Mouse (Mus musculus) G1E (cell line): ENCODE measurements around the gene Gm29094. TPM values are rescaled to one million over a fixed set of nuclear protein-coding genes. Genes with fewer than 3 reads are reported as not detected.
"Not testable (repeated sequence)": the region's sequence is repeated elsewhere in the genome, so short reads cannot be mapped to it uniquely, and the experiment has no call there.

ENCODE experiments used
- ATAC-seq: 2 replicates; pipeline ENCODE4 v1.8.0; 2016; ENCODE audit warnings: mild to moderate bottlenecking; ENCODE audit not compliant: insufficient number of reproducible peaks, poor library complexity, low FRiP score, severe bottlenecking; ENCODE audit errors: extremely low read depth
- DNase-seq: peaks from one replicate; pipeline ENCODE4 v3.0.0; 2012; ENCODE audit warnings: low spot score
- H3K27me3 ChIP-seq: 2 replicates; pipeline ENCODE4 v1.6.1; 2012; ENCODE audit warnings: mild to moderate bottlenecking, low read length, inconsistent platforms; ENCODE audit not compliant: insufficient read depth
- H3K36me3 ChIP-seq: replicated peaks from 2 replicates; pipeline ENCODE3; 2012; ENCODE audit warnings: mild to moderate bottlenecking, inconsistent platforms
- H3K4me1 ChIP-seq: 2 replicates; pipeline ENCODE4 v1.6.1; 2012; ENCODE audit warnings: low read depth, low read length, inconsistent platforms, mixed read lengths; ENCODE audit not compliant: insufficient read depth
- H3K4me3 ChIP-seq: 2 replicates; pipeline ENCODE4 v1.5.1; 2012; ENCODE audit warnings: low read depth, mild to moderate bottlenecking, inconsistent platforms, low read length, moderate library complexity, mixed read lengths
- H3K9me3 ChIP-seq: replicated peaks from 2 replicates; pipeline ENCODE4 v1.6.1; 2012; ENCODE audit warnings: inconsistent platforms
- CTCF ChIP-seq: IDR thresholded peaks from 2 replicates; pipeline ENCODE4 v1.5.1; 2012; ENCODE audit warnings: low read depth, low read length, inconsistent platforms, mixed read lengths
- GATA1 ChIP-seq: IDR thresholded peaks from 2 replicates; pipeline ENCODE4 v1.6.1; 2012; ENCODE audit warnings: borderline replicate concordance, low read length, inconsistent platforms, mixed read lengths
- GATA2 ChIP-seq: IDR thresholded peaks from 2 replicates; pipeline ENCODE4 v1.6.1; 2012; ENCODE audit warnings: low read depth, low read length, inconsistent platforms, borderline replicate concordance
- POLR2AphosphoS5 ChIP-seq: IDR thresholded peaks from 2 replicates; pipeline ENCODE4 v1.6.1; 2012; ENCODE audit warnings: low read depth, low read length, inconsistent platforms; ENCODE audit not compliant: insufficient replicate concordance
- TAL1 ChIP-seq: conservative IDR thresholded peaks from 2 replicates; pipeline ENCODE4 v1.6.1; 2012; ENCODE audit warnings: low read depth, low read length, inconsistent platforms, mixed read lengths
- polyA plus RNA-seq: library from polyadenylated mRNA; stranded (reverse); fragments of >175 nt; gene quantifications from 2 replicates; pipeline ENCODE4 v1.2.3, GENCODE M21; 2012
- total RNA-seq, 2 experiments: library from RNA; stranded (forward) in 1 of 2; stranded (reverse) in 1 of 2; fragments of 200-1000 nt in 1 of 2; fragments of >200 nt in 1 of 2; fragmentation: Nextera tagmentation in 1 of 2; gene quantifications; 2 replicates each; pipeline ENCODE4 v1.2.3; 2014 to 2017

The Gm29094 gene
- total and polyA plus RNA-seq, 3 experiments, result 1.5 TPM; not detected in 2

GRCm38 (mm10) chr9:89211065-89211858, 12.1 kb downstream of the Gm29094 start:
- H3K36me3 ChIP-seq, H3K4me1 ChIP-seq, H3K9me3 ChIP-seq, H3K27me3 ChIP-seq, DNase-seq: not testable (repeated sequence)
- ATAC-seq, result peak; percentile 83
- peak overlapping the region; percentile 63; the same call in 1 of the 2 replicates for H3K4me3 ChIP-seq

- not testable (repeated sequence) for H3K4me3 ChIP-seq, H3K9me3 ChIP-seq, H3K36me3 ChIP-seq, DNase-seq, H3K27me3 ChIP-seq, H3K4me1 ChIP-seq
- ATAC-seq, result peak; percentile 16; the same call in 1 of the 2 replicates
These were observed 13.2 kb downstream of the Gm29094 start for GRCm38 (mm10) chr9:89212428-89212827.

- not testable (repeated sequence) for H3K4me1 ChIP-seq, H3K9me3 ChIP-seq, ATAC-seq, H3K36me3 ChIP-seq, DNase-seq, H3K4me3 ChIP-seq, H3K27me3 ChIP-seq
These were observed 19.0 kb downstream of the Gm29094 start for GRCm38 (mm10) chr9:89218174-89218573.

GRCm38 (mm10) chr9:89219668-89220067, 20.5 kb downstream of the Gm29094 start:
- not testable (repeated sequence) for H3K27me3 ChIP-seq, H3K4me3 ChIP-seq, H3K9me3 ChIP-seq, H3K4me1 ChIP-seq, DNase-seq, H3K36me3 ChIP-seq, ATAC-seq

- H3K27me3 ChIP-seq, H3K9me3 ChIP-seq, H3K4me3 ChIP-seq, H3K4me1 ChIP-seq, H3K36me3 ChIP-seq, ATAC-seq, DNase-seq: not testable (repeated sequence)
These were observed 21.6 kb downstream of the Gm29094 start for GRCm38 (mm10) chr9:89220704-89221287.

GRCm38 (mm10) chr9:89226071-89226470, 26.9 kb downstream of the Gm29094 start:
- no peak for DNase-seq
- no peak for ATAC-seq
- H3K4me3 ChIP-seq, result no peak overlapping the region

GRCm38 (mm10) chr9:89228122-89228521, 28.9 kb downstream of the Gm29094 start:
- Histone ChIP-seq H3K27me3 (no peaks in the 10 kb centered on the region), H3K4me3 (no peak overlapping the region), H3K4me1 (no peaks in the 10 kb centered on the region), H3K9me3 (no peaks in the 10 kb centered on the region), H3K36me3 (no peaks in the 10 kb centered on the region)
- TF ChIP-seq POLR2AphosphoS5 (no peak), TAL1 (no peak), CTCF (no peak)
- DNase-seq, result no peak
- ATAC-seq, result no peak

More at GRCm38 (mm10) chr9:89226071-89226470, 26.9 kb downstream of the Gm29094 start:
- Histone ChIP-seq H3K36me3 (no peaks in the 10 kb centered on the region), H3K27me3 (no peaks in the 10 kb centered on the region), H3K4me1 (no peaks in the 10 kb centered on the region), H3K9me3 (no peaks in the 10 kb centered on the region)
- TF ChIP-seq GATA2 (no peak), GATA1 (no peak), CTCF (no peak), TAL1 (no peak), POLR2AphosphoS5 (no peak)

- not testable (repeated sequence) for H3K4me3 ChIP-seq, H3K9me3 ChIP-seq, H3K27me3 ChIP-seq, H3K4me1 ChIP-seq, DNase-seq, H3K36me3 ChIP-seq
- ATAC-seq, result peak; percentile 49; the same call in 1 of the 2 replicates
These were observed 31.8 kb downstream of the Gm29094 start for GRCm38 (mm10) chr9:89230897-89231497.

- not testable (repeated sequence) for H3K4me3 ChIP-seq, H3K36me3 ChIP-seq, H3K27me3 ChIP-seq, H3K4me1 ChIP-seq, H3K9me3 ChIP-seq, ATAC-seq, DNase-seq
These were observed 38.0 kb downstream of the Gm29094 start for GRCm38 (mm10) chr9:89237131-89237530.

- H3K27me3 ChIP-seq, DNase-seq, ATAC-seq, H3K36me3 ChIP-seq, H3K4me1 ChIP-seq, H3K4me3 ChIP-seq, H3K9me3 ChIP-seq: not testable (repeated sequence)
These were observed 39.9 kb downstream of the Gm29094 start for GRCm38 (mm10) chr9:89238976-89239505.
